Mouse (Mus musculus): ENCODE measurements around the gene Sim2.

DNA sequence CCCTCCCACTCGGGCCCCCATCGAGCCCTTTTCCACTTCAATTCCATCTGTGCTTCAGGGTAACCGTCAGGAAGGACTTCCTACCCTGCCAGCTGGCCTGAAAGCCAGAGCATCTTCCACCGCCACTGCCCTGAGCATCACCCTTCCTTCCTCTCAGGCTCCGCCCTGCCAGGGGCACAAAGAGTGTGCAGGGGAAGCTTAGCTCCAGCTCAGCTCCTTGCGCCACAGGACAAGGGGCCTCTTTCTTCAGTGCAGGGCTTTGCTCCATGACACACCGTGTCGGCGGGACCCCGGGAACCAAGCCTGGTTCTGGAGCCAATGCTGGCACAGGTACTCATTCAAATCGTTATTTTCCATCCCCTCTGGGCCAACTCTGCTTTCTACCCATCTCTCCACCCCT, 63.4 kb downstream of the Sim2 start:
- TF ChIP-seq CTCF (conservative IDR thresholded peaks at IDR 0.05; ENCODE audit: low read length) (no peak), NANOG (IDR thresholded peaks at IDR 0.05; ENCODE audit: borderline replicate concordance, low read length) (no peak)

All from E14TG2a.4 (cell line).